Mouse (Mus musculus) bone marrow, adult 2 months (tissue): ENCODE measurements around the gene Samd4.

Experiments
- CTCF ChIP-seq: fragments of 200-500 bp; IDR thresholded peaks from 2 replicates; pipeline ENCODE4 v1.5.1; 2011; ENCODE audit warnings: low read length, control low read depth; ENCODE audit not compliant: control insufficient read depth, insufficient read depth
- POLR2A ChIP-seq: fragments of 200-500 bp; IDR thresholded peaks from 2 replicates; pipeline ENCODE4 v1.6.1; 2011; ENCODE audit warnings: low read depth, mild to moderate bottlenecking, control low read depth, low read length, borderline replicate concordance; ENCODE audit not compliant: control insufficient read depth

- TF ChIP-seq CTCF (no peak), POLR2A (no peak)
Observed at GRCm38 (mm10) chr14:46994704-46995103, 112.0 kb downstream of the Samd4 start.
